Mouse (Mus musculus) heart, adult 2 months (tissue): ENCODE measurements at regions not wholly inside any gene's neighbourhood (a gene's known extent, or its start where the extent isn't known, plus 50 kb on each side); places are given as distances from the start of the nearest gene placed in this dataset.

Experiments
- DNase-seq, 2 experiments: peaks; one replicate each; pipeline ENCODE4 v3.0.0; 2021
- H3K27ac ChIP-seq: fragments of 200-600 bp; 2 replicates; pipeline ENCODE4 v1.8.1; 2022
- H3K27me3 ChIP-seq: fragments of 200-500 bp; 2 replicates; pipeline ENCODE4 v1.6.1; 2012; ENCODE audit warnings: mild to moderate bottlenecking, low read length, inconsistent platforms, mixed read lengths; ENCODE audit not compliant: control insufficient read depth, insufficient read depth
- H3K36me3 ChIP-seq: fragments of 200-500 bp; 2 replicates; pipeline ENCODE4 v1.6.1; 2012; ENCODE audit warnings: low read length, inconsistent platforms; ENCODE audit not compliant: control insufficient read depth, insufficient read depth
- H3K4me1 ChIP-seq: fragments of 200-500 bp; 2 replicates; pipeline ENCODE4 v1.6.1; 2011; ENCODE audit warnings: low read length; ENCODE audit not compliant: control insufficient read depth, insufficient read depth
- H3K4me3 ChIP-seq: fragments of 200-600 bp; 2 replicates; pipeline ENCODE4 v1.8.1; 2022
- H3K79me2 ChIP-seq: fragments of 200-500 bp; replicated peaks from 2 replicates; pipeline ENCODE4 v1.6.1; 2012; ENCODE audit warnings: mild to moderate bottlenecking, inconsistent platforms, low read length, moderate library complexity, mixed read lengths; ENCODE audit not compliant: control insufficient read depth, insufficient read depth
- H3K9ac ChIP-seq: fragments of 200-500 bp; 2 replicates; pipeline ENCODE4 v1.6.1; 2012; ENCODE audit warnings: low read depth, mild to moderate bottlenecking, control low read depth, inconsistent platforms, low read length, mixed read lengths
- CTCF ChIP-seq: fragments of 200-600 bp; IDR thresholded peaks from 2 replicates; pipeline ENCODE4 v1.8.1; 2022; ENCODE audit warnings: antibody characterized with exemption, mild to moderate bottlenecking, moderate library complexity
- EP300 ChIP-seq: fragments of 200-500 bp; IDR thresholded peaks from 2 replicates; pipeline ENCODE4 v1.6.1; 2011; ENCODE audit warnings: low read depth, low read length, control low read depth; ENCODE audit not compliant: insufficient read depth
- POLR2A ChIP-seq: fragments of 200-500 bp; IDR thresholded peaks from 2 replicates; pipeline ENCODE4 v1.6.1; 2011; ENCODE audit warnings: mild to moderate bottlenecking, low read depth, low read length, control low read depth; ENCODE audit not compliant: insufficient read depth
- WGBS: fragments of 180-500 bp; shearing (Covaris S2); methylation state at CpG from one replicate; pipeline ENCODE4 v1.1.7; 2018; 5-methylcytosine and 5-hydroxymethylcytosine counted together
- intact Hi-C: fragments of 180-260 bp; cut with DNase I; formaldehyde crosslinking; loops from one replicate; pipeline ENCODE4 v1.15.1; 2025

DNA sequence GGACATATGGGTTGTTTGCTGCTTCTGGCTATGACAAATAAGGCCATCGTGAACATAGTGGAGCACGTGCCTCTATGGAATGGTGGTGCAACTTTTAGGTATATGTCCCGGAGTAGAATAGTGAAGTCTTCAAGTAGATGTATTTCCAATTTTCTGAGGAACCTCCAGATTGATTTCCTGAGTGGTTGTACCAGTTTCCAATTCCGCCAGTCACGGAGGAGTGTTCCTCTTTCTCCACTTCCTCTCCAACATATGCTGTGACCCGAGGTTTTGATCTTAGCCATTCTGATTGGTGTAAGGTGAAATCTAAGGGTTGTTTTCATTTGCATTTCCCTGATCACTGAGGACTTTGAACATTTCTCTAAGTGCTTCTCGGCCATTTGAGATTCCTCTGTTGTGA is 1134.4 kb upstream of the Zeb2 start:
- Histone ChIP-seq H3K4me3 (no peak overlapping the region), H3K9ac (no peak overlapping the region), H3K4me1 (no peaks in the 10 kb centered on the region), H3K79me2 (no peaks in the 10 kb centered on the region), H3K27me3 (no peaks in the 10 kb centered on the region), H3K27ac (no peak overlapping the region), H3K36me3 (no peaks in the 10 kb centered on the region)
- intact Hi-C loops, result no loop called here
- TF ChIP-seq POLR2A (no peak), EP300 (no peak), CTCF (no peak)
- 80% methylated on average over 7 of the region's 7 CpGs for WGBS
- no peak for DNase-seq

DNA sequence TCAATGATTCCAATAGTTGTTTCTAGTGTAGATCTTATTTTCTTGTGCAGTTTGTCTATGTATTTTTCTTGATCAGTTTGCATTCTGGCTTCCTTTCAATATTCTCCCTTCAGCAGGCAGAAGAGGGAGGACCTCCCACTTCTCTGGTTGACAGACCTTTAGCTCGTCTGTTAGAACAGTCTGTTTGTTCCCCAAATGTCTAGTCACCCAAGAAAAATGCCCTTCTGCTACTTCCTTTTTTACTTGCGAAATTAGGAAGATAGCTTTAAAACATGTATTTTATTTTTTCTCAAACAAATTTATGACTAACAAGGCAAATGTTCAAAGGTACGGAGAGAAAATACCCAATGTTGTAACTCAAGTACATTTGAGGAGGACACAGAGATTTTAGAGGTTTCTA is 1128.5 kb upstream of the Zeb2 start:
- H3K4me1 ChIP-seq, result no peaks in the 10 kb centered on the region
- intact Hi-C loops, result no loop called here

DNA sequence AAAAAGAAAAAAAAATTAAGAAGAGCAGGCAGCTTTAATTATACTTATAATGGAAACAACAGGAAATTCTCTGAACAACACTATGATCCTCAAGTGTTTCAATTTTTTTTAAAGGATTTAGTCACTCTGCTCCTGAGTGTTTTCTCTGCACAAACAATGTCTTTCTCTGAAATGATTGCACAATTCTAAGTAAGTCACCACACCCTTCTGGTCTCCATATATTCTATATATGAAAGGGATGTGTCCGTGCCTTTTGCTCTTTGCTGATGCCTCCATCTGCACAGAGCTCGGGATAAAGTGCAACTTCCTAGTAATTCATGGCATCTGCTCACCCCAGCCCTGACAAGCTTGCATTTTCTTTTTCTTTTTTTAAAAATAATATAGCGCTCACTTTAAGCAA is 1127.5 kb upstream of the Zeb2 start:
- Histone ChIP-seq H3K27me3 (no peaks in the 10 kb centered on the region), H3K36me3 (no peaks in the 10 kb centered on the region), H3K79me2 (no peaks in the 10 kb centered on the region), H3K9ac (no peak overlapping the region), H3K27ac (no peak overlapping the region), H3K4me1 (no peaks in the 10 kb centered on the region), H3K4me3 (no peak overlapping the region)
- WGBS, result 72% methylated on average over 3 of the region's 3 CpGs
- intact Hi-C loops, result no loop called here
- TF ChIP-seq POLR2A (no peak), CTCF (no peak), EP300 (no peak)
- DNase-seq, result no peak

More for the DNA sequence above, 1128.5 kb upstream of the Zeb2 start:
- no peak for DNase-seq
- no peak overlapping the region for H3K9ac ChIP-seq
- TF ChIP-seq POLR2A, result no peak
- no peak for TF ChIP-seq CTCF
- no peak for TF ChIP-seq EP300
- H3K36me3 ChIP-seq, result no peaks in the 10 kb centered on the region
- 46% methylated on average over 3 of the region's 3 CpGs for WGBS
- no peak overlapping the region for H3K4me3 ChIP-seq
- no peaks in the 10 kb centered on the region for H3K27me3 ChIP-seq
- no peaks in the 10 kb centered on the region for H3K79me2 ChIP-seq
- H3K27ac ChIP-seq, result no peak overlapping the region

DNA sequence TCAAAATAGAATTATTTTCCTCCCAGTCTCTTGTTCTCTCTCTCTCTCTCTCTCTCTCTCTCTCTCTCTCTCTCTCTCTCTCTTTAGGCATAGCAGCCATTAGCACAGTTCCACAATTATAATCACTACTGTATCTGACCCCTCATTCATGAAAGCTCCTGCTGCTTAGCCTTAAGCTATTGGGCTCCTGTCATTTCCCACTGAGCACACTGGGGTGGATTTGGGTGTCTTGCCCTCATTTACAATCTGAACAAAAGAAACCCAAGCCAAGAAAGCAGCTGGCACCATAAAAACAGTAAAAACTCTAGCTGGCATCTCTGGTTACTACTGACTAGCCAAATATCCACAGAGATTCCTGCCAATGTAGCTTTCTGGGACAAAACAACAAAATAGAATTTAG is 1125.6 kb upstream of the Zeb2 start:
- Histone ChIP-seq H3K79me2 (no peaks in the 10 kb centered on the region), H3K27me3 (no peaks in the 10 kb centered on the region), H3K36me3 (no peaks in the 10 kb centered on the region), H3K27ac (no peak overlapping the region), H3K9ac (no peak overlapping the region), H3K4me1 (no peaks in the 10 kb centered on the region), H3K4me3 (no peak overlapping the region)
- no peak for DNase-seq
- intact Hi-C loops, result no loop called here
- no peak for TF ChIP-seq CTCF
- TF ChIP-seq EP300, result no peak
- TF ChIP-seq POLR2A, result no peak

DNA sequence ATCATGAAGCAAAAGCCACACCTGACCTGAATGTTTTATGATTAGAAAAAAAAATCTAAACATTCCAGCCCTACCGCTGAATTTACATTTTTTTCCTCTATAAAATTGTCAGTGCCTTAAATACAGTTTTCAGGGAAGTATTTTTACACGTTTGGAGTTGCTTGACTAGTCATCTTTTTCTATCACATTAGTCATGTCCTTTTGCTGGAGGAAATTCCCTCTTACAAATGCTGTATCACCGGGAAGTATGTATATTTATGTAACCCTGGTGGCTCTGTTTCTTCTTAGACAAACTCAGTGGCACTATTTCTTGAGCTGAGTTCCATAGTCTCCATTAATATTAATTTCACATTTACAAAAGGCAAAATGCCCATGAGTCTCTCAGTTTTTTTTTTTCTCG is 1122.7 kb upstream of the Zeb2 start:
- DNase-seq, result no peak
- TF ChIP-seq CTCF (no peak), EP300 (no peak), POLR2A (no peak)
- Histone ChIP-seq H3K36me3 (no peaks in the 10 kb centered on the region), H3K4me1 (no peaks in the 10 kb centered on the region), H3K27ac (no peak overlapping the region), H3K79me2 (no peaks in the 10 kb centered on the region), H3K4me3 (no peak overlapping the region), H3K9ac (no peak overlapping the region), H3K27me3 (no peaks in the 10 kb centered on the region)
- intact Hi-C loops, result no loop called here
- WGBS, result 57% methylated on average over 4 of the region's 4 CpGs

DNA sequence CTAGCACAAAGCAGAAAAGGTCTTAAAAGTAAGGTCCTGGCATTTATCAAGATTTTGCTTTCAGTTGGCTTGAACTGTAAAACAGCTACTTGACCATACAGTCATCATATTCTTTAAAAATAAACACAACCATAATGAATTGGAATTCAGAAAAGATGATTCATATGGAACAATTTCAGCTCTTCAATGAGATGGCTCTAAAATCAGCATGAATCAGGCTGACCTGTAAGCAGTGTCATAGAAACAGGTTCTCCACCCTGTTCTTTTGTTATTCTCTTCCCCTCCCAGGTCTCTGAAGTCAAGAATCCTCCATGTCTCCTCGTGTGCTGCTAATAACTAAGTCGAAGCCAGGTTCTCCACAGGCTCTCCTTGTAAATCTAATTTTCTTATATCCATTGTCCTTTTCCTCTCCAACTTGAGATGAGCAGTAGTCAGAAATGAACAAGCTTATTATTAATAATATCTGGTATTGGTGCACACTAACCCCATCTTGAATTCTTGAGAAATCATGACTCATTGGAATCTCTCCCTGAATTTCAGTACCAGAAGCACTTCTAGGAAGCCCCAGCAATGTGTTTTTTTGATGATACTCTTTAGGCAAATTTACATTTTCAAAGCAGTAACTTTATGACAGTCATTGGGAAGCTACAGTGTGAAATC is 1113.7 kb upstream of the Zeb2 start:
- 66% methylated on average over 2 of the region's 2 CpGs for WGBS
- Histone ChIP-seq H3K27me3 (no peaks in the 10 kb centered on the region), H3K4me3 (no peak overlapping the region), H3K4me1 (no peaks in the 10 kb centered on the region), H3K79me2 (no peaks in the 10 kb centered on the region), H3K9ac (no peak overlapping the region), H3K36me3 (no peaks in the 10 kb centered on the region), H3K27ac (no peak overlapping the region)
- intact Hi-C loops, result no loop called here
- DNase-seq, result no peak
- TF ChIP-seq CTCF (no peak), EP300 (no peak), POLR2A (no peak)
